Mouse (Mus musculus) CD4-positive, CD25-positive, alpha-beta regulatory T cell, adult 4 months (primary cell): Measurements from ENCODE around the gene Plekho2. TPM values are rescaled to one million over a fixed set of nuclear protein-coding genes. Genes with fewer than 3 reads are reported as not detected.

Source experiments
- ATAC-seq: one replicate; pipeline ENCODE4 v1.8.0; 2017
- polyA plus RNA-seq, 2 experiments: library from polyadenylated mRNA; unstranded; fragments of 100-300 nt; shearing (Covaris generic); gene quantifications; one replicate each; pipeline ENCODE4 v1.2.1; 2017

Plekho2 gene
- polyA plus RNA-seq, 2 experiments from 2014 or later = 53.6 to 81.0 TPM

GRCm38 (mm10) chr9:65552711-65553110 lies 27.1 kb downstream of the Plekho2 start:
- no peak for ATAC-seq

- ATAC-seq = peak; percentile 8
These were observed 27.7 kb downstream of the Plekho2 start for GRCm38 (mm10) chr9:65552141-65552540.

DNA sequence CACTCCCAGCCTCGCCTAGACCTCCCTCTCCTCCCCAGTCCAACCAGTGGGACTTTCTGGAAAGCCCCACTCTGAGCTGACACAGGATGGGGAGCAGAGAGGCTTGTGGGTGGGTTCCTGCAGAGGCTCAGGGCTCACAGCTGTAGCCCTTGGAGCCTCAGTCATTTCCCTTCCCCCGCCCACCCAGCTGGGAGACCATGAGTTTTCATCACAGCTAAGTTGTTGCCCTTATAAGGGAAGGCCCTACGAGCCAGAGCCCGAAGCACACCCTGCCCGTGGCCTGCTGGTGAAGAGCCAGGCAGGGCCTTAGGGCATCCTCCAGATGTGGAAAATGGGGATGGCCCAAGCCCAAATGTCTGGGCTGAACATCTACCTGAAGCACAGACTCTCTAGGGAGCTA lies 28.8 kb downstream of the Plekho2 start:
- peak; percentile 78 for ATAC-seq

DNA sequence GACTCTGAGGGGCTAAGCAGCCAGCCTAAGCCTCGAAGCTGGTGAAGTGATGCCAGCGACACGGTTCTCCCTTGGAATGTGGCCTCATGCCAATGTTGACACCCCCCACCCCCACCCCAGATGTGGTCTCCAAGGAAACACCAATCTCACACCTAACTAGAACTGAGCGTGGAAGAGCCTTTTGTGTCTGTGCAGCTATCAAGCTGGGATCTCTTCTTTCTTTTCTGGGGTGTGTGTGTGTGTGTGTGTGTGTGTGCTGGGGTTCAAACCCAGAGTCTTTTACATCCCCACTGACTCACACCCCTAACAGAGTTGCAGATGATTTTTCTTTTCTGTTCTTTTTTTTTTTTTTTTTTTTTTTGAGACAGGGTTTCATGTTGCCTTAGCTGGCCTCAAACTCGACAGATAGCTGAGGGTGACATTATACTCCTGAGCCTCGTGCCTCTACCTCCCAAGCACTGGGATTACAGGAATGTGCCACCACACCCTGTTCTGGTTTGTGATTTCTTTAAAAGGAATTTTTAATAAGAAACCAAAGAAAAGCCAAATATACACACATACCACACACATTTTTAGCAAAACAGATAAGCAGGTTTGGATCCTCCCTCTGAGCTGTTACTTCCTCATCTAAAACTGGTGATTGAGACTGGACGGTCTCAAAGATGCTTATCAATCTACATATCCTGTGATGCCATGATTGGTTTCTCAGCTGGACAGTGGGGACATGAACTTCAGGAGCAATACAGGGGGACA lies 29.6 kb downstream of the Plekho2 start:
- peak; percentile 13 for ATAC-seq

- ATAC-seq = peak; percentile 35
These were observed 30.2 kb downstream of the Plekho2 start for GRCm38 (mm10) chr9:65549643-65550042.

DNA sequence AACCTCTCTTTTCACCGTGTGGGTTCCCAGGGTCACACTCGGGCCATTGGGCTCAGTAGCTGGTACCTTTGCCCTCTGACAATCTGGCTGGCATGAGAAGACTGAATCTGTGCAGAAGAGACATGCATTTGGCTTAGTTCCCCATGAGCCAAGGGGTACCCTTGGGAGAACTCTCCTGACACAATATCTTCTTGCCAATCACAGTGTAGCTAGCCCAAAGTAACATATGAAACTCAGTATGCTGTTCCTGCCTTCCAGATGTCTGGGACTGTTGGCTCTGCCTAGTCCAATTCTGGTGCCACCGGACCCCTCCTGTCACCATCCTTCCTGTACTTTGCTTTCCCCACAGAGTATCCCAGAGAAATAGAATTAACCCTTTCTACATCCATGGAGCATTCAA lies 30.7 kb downstream of the Plekho2 start:
- no peak for ATAC-seq

DNA sequence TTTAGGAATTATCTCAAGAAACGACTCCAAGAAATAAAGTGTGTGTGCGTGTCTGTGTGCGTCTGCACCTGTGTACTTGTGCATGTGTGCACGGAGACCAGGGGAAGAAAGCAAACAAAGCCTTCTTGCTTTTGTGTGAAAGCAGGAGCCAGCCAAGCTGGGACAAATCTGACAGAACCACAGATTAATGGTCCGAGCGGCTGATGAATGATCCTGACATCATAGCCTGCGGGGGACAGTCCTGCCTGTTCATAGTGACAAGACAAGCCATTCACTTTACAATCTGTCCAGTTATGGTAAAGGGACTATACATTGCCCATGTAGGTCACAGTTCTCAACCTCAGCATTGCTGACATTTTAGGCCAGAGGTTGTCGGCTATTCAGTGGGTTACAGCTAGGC lies 31.5 kb downstream of the Plekho2 start:
- ATAC-seq = no peak

GRCm38 (mm10) chr9:65547844-65548243 lies 32.0 kb downstream of the Plekho2 start:
- no peak for ATAC-seq

GRCm38 (mm10) chr9:65547111-65547510 lies 32.7 kb downstream of the Plekho2 start:
- ATAC-seq = no peak

GRCm38 (mm10) chr9:65546413-65546695 lies 33.5 kb downstream of the Plekho2 start:
- ATAC-seq = no peak

- no peak for ATAC-seq
These were observed 34.0 kb downstream of the Plekho2 start for GRCm38 (mm10) chr9:65545635-65546412.

GRCm38 (mm10) chr9:65542111-65542524 lies 37.7 kb downstream of the Plekho2 start:
- ATAC-seq = no peak

- peak; percentile 96 for ATAC-seq
These were observed 38.4 kb downstream of the Plekho2 start for GRCm38 (mm10) chr9:65541126-65542068.

DNA sequence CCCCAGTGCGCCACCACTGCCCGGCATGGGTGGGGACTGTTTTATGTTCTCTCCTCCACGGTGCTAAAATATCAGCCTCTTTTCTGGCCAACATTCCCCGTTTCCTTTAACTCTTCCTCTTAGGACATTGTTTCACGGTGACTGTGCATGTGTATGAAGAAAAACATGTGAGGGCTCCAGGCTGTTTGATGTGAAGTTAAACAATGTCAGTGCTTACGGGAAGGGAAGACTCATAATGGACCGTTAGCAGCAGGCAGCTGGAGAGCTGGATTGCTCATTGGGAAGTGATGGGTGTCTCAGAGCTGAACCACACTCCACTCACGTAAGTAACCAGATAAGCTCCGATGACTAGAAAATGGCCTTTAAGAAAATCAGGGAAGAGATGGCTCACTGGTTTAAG lies 40.1 kb downstream of the Plekho2 start:
- no peak for ATAC-seq

GRCm38 (mm10) chr9:65537901-65538630 lies 41.8 kb downstream of the Plekho2 start:
- no peak for ATAC-seq

- no peak for ATAC-seq
These were observed 43.3 kb downstream of the Plekho2 start for GRCm38 (mm10) chr9:65536491-65536890.

- peak; percentile 67 for ATAC-seq
These were observed 43.9 kb downstream of the Plekho2 start for GRCm38 (mm10) chr9:65535789-65536469.

GRCm38 (mm10) chr9:65535191-65535722 lies 44.6 kb downstream of the Plekho2 start:
- ATAC-seq = peak; percentile 85

DNA sequence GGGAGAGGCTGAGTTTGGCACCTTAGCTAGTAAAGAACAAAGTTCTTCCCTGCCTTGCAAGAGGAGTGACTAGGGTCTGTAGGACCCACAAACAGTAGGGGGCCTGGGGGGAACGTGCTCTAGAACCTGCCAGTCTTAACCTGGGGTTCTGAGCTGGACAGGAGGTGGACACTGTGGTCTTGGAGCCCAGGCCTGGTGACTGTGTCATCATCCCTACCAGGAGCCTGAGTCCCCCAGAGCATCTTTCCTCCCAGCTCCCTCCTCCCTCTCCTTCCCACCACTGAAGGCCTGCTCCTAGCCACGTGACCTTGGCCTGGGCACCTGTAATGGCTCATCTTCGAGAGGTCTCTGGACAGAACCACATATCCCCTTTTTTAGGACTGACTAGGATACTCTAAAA lies 45.7 kb downstream of the Plekho2 start:
- no peak for ATAC-seq

DNA sequence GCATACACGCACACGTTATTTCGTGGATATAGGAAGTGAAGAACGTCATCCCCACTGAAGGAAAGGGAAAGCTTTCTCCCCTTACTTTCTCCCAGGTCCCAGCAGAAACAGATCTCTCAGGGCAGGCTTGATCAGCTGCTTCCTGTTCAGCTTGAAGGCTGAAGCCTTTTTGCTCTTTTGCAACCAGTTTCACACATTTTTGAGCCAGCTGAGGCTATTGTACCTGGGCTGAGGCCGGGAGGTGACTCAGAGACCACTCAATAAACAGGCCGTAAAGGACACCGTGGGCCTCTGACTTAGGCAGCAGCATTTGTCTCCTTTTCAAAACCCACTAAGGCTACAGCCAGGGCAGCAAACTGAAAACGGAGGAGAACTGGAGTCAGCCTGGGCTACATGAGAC lies 46.9 kb downstream of the Plekho2 start:
- ATAC-seq = no peak

DNA sequence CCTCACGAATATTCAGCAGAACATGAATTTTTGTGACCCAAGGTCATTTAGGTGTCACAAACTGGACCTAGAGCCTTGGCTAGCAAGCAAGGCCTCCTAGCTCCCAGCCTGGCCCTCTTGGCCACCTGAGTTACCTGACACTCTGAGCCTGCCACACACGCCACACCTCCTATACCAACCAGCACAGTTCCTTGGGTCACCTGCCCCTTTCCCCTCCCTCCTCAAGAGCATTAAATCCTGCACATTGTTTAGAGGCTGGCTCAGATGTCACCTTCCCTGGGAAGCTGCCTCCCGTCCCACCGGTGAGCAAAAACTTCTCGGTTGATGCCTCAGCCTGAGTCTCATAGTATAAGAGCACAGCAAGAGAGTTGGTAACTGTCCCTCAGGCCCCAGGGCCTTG lies 48.6 kb downstream of the Plekho2 start:
- ATAC-seq = no peak
